Mouse (Mus musculus) mouse embryonic stem cell (cell line): ENCODE measurements around the gene Gm9833.
"Not testable (repeated sequence)": the region's sequence is repeated elsewhere in the genome, so short reads cannot be mapped to it uniquely, and the experiment has no call there.

Experiments used
- in situ Hi-C, 2 experiments: fragments of 300-500 bp; cut with MboI; formaldehyde crosslinking; loops; 1 replicate in 1 of 2; 3 replicates in 1 of 2; pipeline ENCODE4 v1.14.3; 2019 to 2020; ENCODE audit warnings: low sequenced_read_pairs in 2 of 2, low pct_unique_long_range_greater_than_20kb in 1 of 2, mixed read lengths in 1 of 2; ENCODE audit not compliant: unreplicated experiment in 1 of 2

The Gm9833 gene

DNA sequence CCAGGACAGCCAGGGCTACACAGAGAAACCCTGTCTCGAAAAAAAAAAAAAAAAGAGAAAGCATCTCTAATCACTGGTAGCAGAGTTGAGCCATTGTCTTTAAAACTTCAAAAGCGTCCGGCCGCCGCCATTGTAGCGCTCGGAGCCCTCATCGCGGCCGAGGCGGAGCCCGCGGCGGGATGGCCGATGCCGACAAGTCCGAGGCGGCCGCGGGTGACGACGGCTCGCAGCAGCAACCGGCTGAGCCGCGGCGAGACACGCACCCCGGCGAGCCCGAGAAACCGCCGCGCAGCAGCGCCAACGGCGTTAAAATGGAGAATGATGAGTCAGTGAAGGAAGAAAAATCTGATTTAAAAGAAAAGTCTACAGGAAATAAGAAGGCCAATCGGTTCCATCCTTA is at the start of gene Gm9833:
Gm9833 (plus strand) TSS at position 117 of the 400 bp plus-strand sequence.
- in situ Hi-C loops = not testable (repeated sequence)

- in situ Hi-C loops = no loop called here
Measured at GRCm38 (mm10) chr3:10070070-10070469, 17.8 kb upstream of the Gm9833 start.

DNA sequence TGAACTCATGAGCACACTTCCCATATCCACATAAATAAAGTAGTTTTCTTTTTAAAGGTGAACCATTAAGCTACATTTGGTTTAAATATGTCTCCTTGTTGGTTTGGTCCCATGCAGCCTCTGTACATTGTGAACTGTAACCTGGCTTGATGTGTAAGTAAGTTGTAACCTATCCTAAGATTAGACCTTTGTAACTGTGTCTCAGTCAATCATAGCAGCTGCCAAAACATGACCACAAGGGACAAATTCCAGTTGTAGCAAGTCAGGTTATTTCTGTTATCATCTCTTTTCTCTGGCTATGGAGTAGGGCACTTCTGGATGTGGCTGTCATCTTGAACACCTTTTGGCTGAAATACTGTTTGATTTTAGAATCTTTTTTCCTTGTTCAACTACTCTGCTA is 12.1 kb upstream of the Gm9833 start:
- in situ Hi-C loops = no loop called here

GRCm38 (mm10) chr3:10077096-10077841 is 10.6 kb upstream of the Gm9833 start:
- in situ Hi-C loops = no loop called here

DNA sequence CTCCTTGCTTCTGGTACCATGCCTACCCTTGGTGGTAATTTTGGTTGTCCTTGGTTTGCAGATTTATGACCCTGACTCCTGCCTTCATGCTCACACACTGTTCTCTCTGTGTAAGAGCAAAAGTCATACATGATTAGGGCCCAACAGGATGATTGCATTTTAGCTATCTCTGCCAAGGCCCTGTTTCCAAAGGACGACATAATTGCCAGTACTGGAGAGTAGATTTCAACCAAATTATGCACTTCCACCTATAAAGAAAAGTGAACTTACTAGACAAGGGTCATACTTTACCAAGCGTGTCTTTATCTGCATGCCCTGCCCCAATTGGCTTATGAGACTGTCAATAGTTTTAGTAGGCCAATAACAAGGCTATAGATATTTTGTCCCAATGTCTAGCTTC is 9.8 kb upstream of the Gm9833 start:
- in situ Hi-C loops = no loop called here

- in situ Hi-C loops = no loop called here
Measured at GRCm38 (mm10) chr3:10081336-10081735, 6.6 kb upstream of the Gm9833 start.

DNA sequence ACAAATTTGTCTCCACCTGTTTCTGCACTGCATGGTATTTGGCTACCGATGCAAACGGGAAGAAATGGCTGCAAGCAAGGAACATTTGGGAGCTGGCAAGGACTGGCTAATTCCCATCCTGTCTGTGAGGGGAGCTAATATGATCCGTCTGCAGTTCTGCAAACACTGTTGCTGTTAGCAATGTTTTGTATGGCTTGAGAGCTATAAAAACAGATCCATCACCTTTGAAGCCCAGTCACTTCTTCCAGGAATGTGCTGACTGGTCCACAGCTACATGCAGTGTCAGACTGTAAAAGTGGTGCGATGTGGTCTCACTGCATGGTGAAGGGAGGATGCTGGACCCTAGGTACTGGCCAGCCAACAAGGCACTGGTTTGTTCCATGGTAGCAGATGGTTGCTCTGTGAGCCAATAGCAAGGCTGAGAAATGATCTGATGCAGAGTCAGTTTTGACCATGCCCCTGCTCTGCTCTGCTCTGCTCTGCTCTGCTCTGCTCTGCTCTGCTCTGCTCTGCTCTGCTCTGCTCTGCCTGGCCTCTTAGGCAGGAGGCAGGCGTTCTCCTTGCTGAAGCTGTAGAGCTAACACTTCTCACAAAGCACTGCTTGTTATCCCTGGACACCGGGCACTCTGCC is 5.9 kb upstream of the Gm9833 start:
- in situ Hi-C loops = no loop called here

DNA sequence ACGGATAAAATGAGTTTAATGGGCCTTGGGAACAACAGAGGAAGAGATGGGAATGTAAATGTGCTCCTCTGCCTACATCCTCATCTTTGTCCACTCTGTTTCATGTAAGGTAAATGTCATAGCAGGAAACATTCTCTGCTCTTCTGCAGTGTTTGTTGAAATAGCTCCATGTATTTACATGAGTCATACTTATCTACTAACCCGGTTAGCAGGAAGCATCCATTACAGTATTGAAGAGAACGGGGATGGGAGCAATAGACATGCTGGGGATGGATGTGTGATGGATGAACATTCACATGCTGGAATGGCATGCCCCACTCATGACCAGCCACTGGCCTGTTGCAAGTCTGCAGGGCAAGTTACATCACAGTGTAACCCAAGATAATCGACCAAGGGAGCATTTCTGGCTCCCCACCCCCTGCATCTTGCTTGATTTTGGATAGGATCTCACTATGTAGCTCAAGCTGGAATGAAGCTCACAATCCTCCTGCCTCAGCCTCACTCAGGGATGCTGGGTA is 5.3 kb upstream of the Gm9833 start:
- in situ Hi-C loops = no loop called here

- in situ Hi-C loops = no loop called here
Measured at GRCm38 (mm10) chr3:10084102-10084501, 3.8 kb upstream of the Gm9833 start.

- in situ Hi-C loops = no loop called here
Measured at GRCm38 (mm10) chr3:10085396-10086119, 2.4 kb upstream of the Gm9833 start.

GRCm38 (mm10) chr3:10087511-10087910 is 399 bp upstream of the Gm9833 start:
- in situ Hi-C loops = no loop called here

GRCm38 (mm10) chr3:10091616-10092140 is 3.8 kb downstream of the Gm9833 start:
- in situ Hi-C loops = no loop called here

- in situ Hi-C loops = no loop called here
Measured at GRCm38 (mm10) chr3:10092499-10092898, 4.6 kb downstream of the Gm9833 start.

GRCm38 (mm10) chr3:10092914-10093313 is 5.0 kb downstream of the Gm9833 start:
- in situ Hi-C loops = no loop called here

GRCm38 (mm10) chr3:10095076-10095622 is 7.2 kb downstream of the Gm9833 start:
- in situ Hi-C loops = no loop called here

DNA sequence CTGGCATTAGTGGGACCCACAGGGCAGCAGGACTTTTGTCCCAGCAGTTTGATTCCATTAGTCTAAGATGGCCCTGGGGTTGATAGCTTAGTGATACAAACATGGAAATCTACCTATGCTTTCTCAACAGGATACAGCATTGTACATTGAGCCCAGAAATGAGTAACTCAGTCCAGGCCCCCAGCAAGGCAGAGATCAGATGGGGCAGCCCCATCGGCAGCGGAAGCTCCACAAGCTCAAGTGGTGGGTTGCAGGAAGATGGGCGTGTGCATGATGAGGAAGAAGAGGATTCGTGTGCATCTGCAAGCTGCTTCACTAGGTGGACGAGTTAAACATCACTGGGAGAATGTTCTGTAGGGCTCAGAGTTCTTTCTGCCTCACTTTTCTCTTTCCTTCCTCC is 11.8 kb downstream of the Gm9833 start:
- in situ Hi-C loops = no loop called here

GRCm38 (mm10) chr3:10111570-10111969 is 23.7 kb downstream of the Gm9833 start:
- in situ Hi-C loops = no loop called here

DNA sequence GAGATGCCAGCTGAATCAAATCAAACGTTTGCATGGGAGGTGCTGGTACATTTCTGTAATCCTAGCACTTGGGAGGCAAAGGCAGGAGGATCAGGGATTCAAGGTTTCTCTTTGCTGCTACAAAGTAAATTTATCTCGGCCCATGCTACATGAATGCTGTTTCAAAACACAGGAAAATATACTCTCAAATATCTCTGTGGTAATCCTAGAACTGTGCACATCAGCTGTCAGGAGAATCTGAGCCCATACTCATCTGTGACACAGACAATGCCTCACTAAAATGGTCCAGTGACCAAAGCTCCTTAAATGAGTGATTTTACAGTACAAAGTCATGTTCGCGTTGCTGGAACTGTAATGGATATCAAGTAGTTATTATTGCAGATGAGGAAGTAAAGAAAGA is 24.3 kb downstream of the Gm9833 start:
- in situ Hi-C loops = no loop called here

GRCm38 (mm10) chr3:10112660-10113059 is 24.8 kb downstream of the Gm9833 start:
- in situ Hi-C loops = no loop called here
